ENCODE assay signal across 8 mouse cellular contexts in genomic region chr10:21382914-21383313, GRCm38 (mm10). TPM values are rescaled to one million over a fixed set of nuclear protein-coding genes. Genes with fewer than 3 reads are reported as not detected.
DNase-seq lines count a peak whose midpoint lies in the region; ATAC-seq and TF ChIP-seq lines count a peak whose summit lies in the region.

No protein-coding gene starts in this region.

- no peak for DNase-seq in forebrain, embryonic 11.5 days (ENCODE audit: low spot score)
- DNase-seq in liver, postnatal 0 days, result no peak
- DNase-seq in liver, embryonic 11.5 days (ENCODE audit: low spot score), result no peak
- DNase-seq in ZHBTc4 (ENCODE audit: low read depth, low spot score), result peak; percentile 73
- peak; percentile 68 for DNase-seq in lung, postnatal 36 days

- H3K4me3 ChIP-seq in forebrain, embryonic 12.5 days (replicated peaks), result no peak overlapping the region
- no peak overlapping the region for H3K4me3 ChIP-seq in forebrain, embryonic 11.5 days (ENCODE audit: low read depth, low read length)
- no peak overlapping the region for H3K4me3 ChIP-seq in liver, postnatal 0 days (ENCODE audit: low read depth, low read length)
- H3K4me3 ChIP-seq in liver, embryonic 11.5 days (ENCODE audit: low read depth, low read length), result no peak overlapping the region
- H3K4me3 ChIP-seq in forebrain, embryonic 15.5 days, result no peak overlapping the region

- H3K4me1 ChIP-seq in forebrain, embryonic 12.5 days, result no peaks in the 10 kb centered on the region
- no peaks in the 10 kb centered on the region for H3K4me1 ChIP-seq in forebrain, embryonic 11.5 days (replicated peaks; ENCODE audit: control insufficient read depth, insufficient read depth, low read length)
- no peaks in the 10 kb centered on the region for H3K4me1 ChIP-seq in liver, postnatal 0 days (ENCODE audit: insufficient read depth)
- H3K4me1 ChIP-seq in liver, embryonic 11.5 days (replicated peaks; ENCODE audit: control insufficient read depth, insufficient read depth, low read length), result 0 out of 2 replicates have a peak, but pooled peaks cover 5% of the 10 kb centered on the region
- H3K4me1 ChIP-seq in forebrain, embryonic 15.5 days, result no peaks in the 10 kb centered on the region

- peak; percentile 79 for TF ChIP-seq CTCF in liver, postnatal 0 days (IDR thresholded peaks at IDR 0.05; ENCODE audit: low read depth)

- 0 out of 2 replicates have a peak, but pooled peaks have one; percentile 39 for ATAC-seq in forebrain, embryonic 12.5 days (ENCODE audit: low FRiP score)
- no peak for ATAC-seq in forebrain, embryonic 11.5 days (replicated peaks; ENCODE audit: low FRiP score)
- ATAC-seq in liver, postnatal 0 days, result no peak
- no peak for ATAC-seq in liver, embryonic 11.5 days (replicated peaks; ENCODE audit: low FRiP score)
- ATAC-seq in forebrain, embryonic 15.5 days (replicated peaks), result 0 out of 2 replicates have a peak, but pooled peaks have one; percentile 56
- ATAC-seq in monocyte, adult 5-6 weeks (replicated peaks; ENCODE audit: insufficient number of reproducible peaks, low FRiP score, low TSS enrichment, poor library complexity, severe bottlenecking), result no peak

- H3K9ac ChIP-seq in forebrain, embryonic 12.5 days, result no peak overlapping the region
- H3K9ac ChIP-seq in forebrain, embryonic 11.5 days (ENCODE audit: low read length), result no peak overlapping the region
- no peak overlapping the region for H3K9ac ChIP-seq in liver, postnatal 0 days (replicated peaks)
- no peak overlapping the region for H3K9ac ChIP-seq in liver, embryonic 11.5 days (ENCODE audit: low read depth, low read length)
- no peak overlapping the region for H3K9ac ChIP-seq in forebrain, embryonic 15.5 days (replicated peaks)

- H3K27me3 ChIP-seq in forebrain, embryonic 12.5 days, result no peaks in the 10 kb centered on the region
- no peaks in the 10 kb centered on the region for H3K27me3 ChIP-seq in forebrain, embryonic 11.5 days (ENCODE audit: control insufficient read depth, insufficient read depth, low read length)
- no peaks in the 10 kb centered on the region for H3K27me3 ChIP-seq in liver, postnatal 0 days (ENCODE audit: insufficient read depth, low read length)
- no peaks in the 10 kb centered on the region for H3K27me3 ChIP-seq in liver, embryonic 11.5 days (replicated peaks; ENCODE audit: control insufficient read depth, insufficient read depth, low read length)
- no peaks in the 10 kb centered on the region for H3K27me3 ChIP-seq in forebrain, embryonic 15.5 days

- no peak overlapping the region for H3K4me2 ChIP-seq in forebrain, embryonic 12.5 days
- no peak overlapping the region for H3K4me2 ChIP-seq in forebrain, embryonic 11.5 days (ENCODE audit: low read depth, low read length, severe bottlenecking)
- no peak overlapping the region for H3K4me2 ChIP-seq in liver, postnatal 0 days (ENCODE audit: low read depth, low read length)
- H3K4me2 ChIP-seq in liver, embryonic 11.5 days, result no peak overlapping the region
- H3K4me2 ChIP-seq in forebrain, embryonic 15.5 days (replicated peaks), result no peak overlapping the region

- WGBS in forebrain, embryonic 12.5 days, result 25% methylated on average over 6 of the region's 6 CpGs
- 31% methylated on average over 6 of the region's 6 CpGs for WGBS in forebrain, embryonic 11.5 days
- WGBS in liver, postnatal 0 days (ENCODE audit: insufficient replicate concordance), result 14% methylated on average over 6 of the region's 6 CpGs
- 14% methylated on average over 6 of the region's 6 CpGs for WGBS in liver, embryonic 11.5 days
- 31% methylated on average over 6 of the region's 6 CpGs for WGBS in forebrain, embryonic 15.5 days

- H3K9me3 ChIP-seq in forebrain, embryonic 12.5 days, result no peaks in the 10 kb centered on the region
- H3K9me3 ChIP-seq in forebrain, embryonic 11.5 days (ENCODE audit: control insufficient read depth, low read length), result no peaks in the 10 kb centered on the region
- no peaks in the 10 kb centered on the region for H3K9me3 ChIP-seq in liver, postnatal 0 days (ENCODE audit: low read length)
- H3K9me3 ChIP-seq in liver, embryonic 11.5 days (ENCODE audit: control insufficient read depth, low read length), result no peaks in the 10 kb centered on the region
- no peaks in the 10 kb centered on the region for H3K9me3 ChIP-seq in forebrain, embryonic 15.5 days

- H3K27ac ChIP-seq in forebrain, embryonic 12.5 days, result no peak overlapping the region
- H3K27ac ChIP-seq in forebrain, embryonic 11.5 days (ENCODE audit: low read depth, low read length), result no peak overlapping the region
- no peak overlapping the region for H3K27ac ChIP-seq in liver, postnatal 0 days (ENCODE audit: low read depth)
- no peak overlapping the region for H3K27ac ChIP-seq in liver, embryonic 11.5 days (ENCODE audit: low read depth, low read length)
- no peak overlapping the region for H3K27ac ChIP-seq in forebrain, embryonic 15.5 days (replicated peaks)

- peak; percentile 24; the same call in 1 of the 2 replicates for TF ChIP-seq EP300 in liver, postnatal 0 days (IDR thresholded peaks at IDR 0.05; ENCODE audit: low read depth)

- H3K36me3 ChIP-seq in forebrain, embryonic 12.5 days (replicated peaks), result no peaks in the 10 kb centered on the region
- no peaks in the 10 kb centered on the region for H3K36me3 ChIP-seq in forebrain, embryonic 11.5 days (ENCODE audit: control insufficient read depth, insufficient read depth, low read length)
- H3K36me3 ChIP-seq in liver, postnatal 0 days (replicated peaks; ENCODE audit: insufficient read depth, low read length), result peaks cover 4% of the 10 kb centered on the region; the same call in 1 of the 2 replicates
- no peaks in the 10 kb centered on the region for H3K36me3 ChIP-seq in liver, embryonic 11.5 days (ENCODE audit: control insufficient read depth, insufficient read depth, low read length)
- H3K36me3 ChIP-seq in forebrain, embryonic 15.5 days, result no peaks in the 10 kb centered on the region

RNA-seq across cellular contexts. Expression of gene Aldh8a1, which starts 5.8 kb away (rescaled TPM):
- polyA plus RNA-seq in forebrain, embryonic 12.5 days (2016; fragmentation: Nextera tagmentation; extraction: Ambion mirVana), result 0.10 TPM in 1 of 2 replicates, not detected in the other
- not detected in 2 replicates for polyA plus RNA-seq in forebrain, embryonic 11.5 days (2014; fragmentation: Nextera tagmentation; extraction: Ambion mirVana)
- polyA plus RNA-seq in liver, postnatal 0 days (2015; fragmentation: Nextera tagmentation; extraction: Ambion mirVana), result 111 and 117 TPM in 2 replicates
- 3.6 and 4.2 TPM in 2 replicates for polyA plus RNA-seq in liver, embryonic 11.5 days (2014; fragmentation: Nextera tagmentation; extraction: Ambion mirVana)
- polyA plus RNA-seq in forebrain, embryonic 15.5 days (2015; fragmentation: Nextera tagmentation; extraction: Ambion mirVana), result 0.13 TPM in 1 of 2 replicates, not detected in the other
- total RNA-seq in monocyte, adult 5-6 weeks (2017), result not detected in 3 replicates

Comparison
In these comparisons a context has a peak if more than half of its experiments do, and no peak if none do; other contexts are left out.
1. ATAC-seq: peak in forebrain, embryonic 12.5 days (single experiment) and forebrain, embryonic 15.5 days (single experiment); none in forebrain, embryonic 11.5 days (single experiment), liver, postnatal 0 days (single experiment), liver, embryonic 11.5 days (single experiment) and monocyte, adult 5-6 weeks (single experiment).
2. RNA of gene Aldh8a1, which starts 5.8 kb away (polyA plus RNA-seq): 111 to 117 TPM in liver, postnatal 0 days; 3.6 to 4.2 TPM in liver, embryonic 11.5 days, 0.13 TPM in forebrain, embryonic 15.5 days, not detected in forebrain, embryonic 11.5 days and 0.10 TPM in forebrain, embryonic 12.5 days; every median in the first group is over 10 times any median in the second.
3. DNase-seq: peak in ZHBTc4 (single experiment) and lung, postnatal 36 days (single experiment); none in forebrain, embryonic 11.5 days (single experiment), liver, postnatal 0 days (single experiment) and liver, embryonic 11.5 days (single experiment).